Comparison of ENCODE assay signal across 1 mouse cellular context in the genomic region with DNA sequence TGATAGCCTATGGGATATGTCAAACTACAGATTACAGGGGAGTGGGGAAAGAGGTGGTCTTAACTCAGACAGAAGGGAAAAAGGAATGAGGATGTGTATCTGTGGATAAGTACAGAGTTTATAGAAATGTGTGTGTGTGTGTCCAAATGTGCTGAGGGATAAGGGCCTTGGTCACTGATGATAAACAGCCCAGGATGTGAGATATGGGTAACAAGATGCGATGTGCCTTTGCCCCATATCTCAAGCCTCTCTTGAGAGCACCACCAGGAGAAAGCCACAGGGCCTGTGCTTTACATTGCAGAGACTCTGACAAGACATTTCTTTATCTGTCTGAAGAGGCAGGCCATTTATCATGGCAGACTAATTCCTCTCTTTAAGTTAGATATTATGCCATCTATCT.
TF ChIP-seq lines count a peak whose summit lies in the region.

No protein-coding gene starts in this region.

TF ChIP-seq in MEL, 35 proteins besides CTCF, POLR2A, EP300 and RAD21 (continued from another document):
- TF ChIP-seq E2F4 (IDR thresholded peaks at IDR 0.05; ENCODE audit: borderline replicate concordance, low read depth, low read length): no peak
- no peak for TF ChIP-seq SMC3 (IDR thresholded peaks at IDR 0.05; ENCODE audit: low read depth, low read length)
- no peak for TF ChIP-seq MYC (IDR thresholded peaks at IDR 0.05; ENCODE audit: low read depth, low read length)
